Mouse (Mus musculus): Measurements from ENCODE around the gene 9930111J21Rik1.
"Not testable (repeated sequence)": the region's sequence is repeated elsewhere in the genome, so short reads cannot be mapped to it uniquely, and the experiment has no call there.

9930111J21Rik1 gene

DNA sequence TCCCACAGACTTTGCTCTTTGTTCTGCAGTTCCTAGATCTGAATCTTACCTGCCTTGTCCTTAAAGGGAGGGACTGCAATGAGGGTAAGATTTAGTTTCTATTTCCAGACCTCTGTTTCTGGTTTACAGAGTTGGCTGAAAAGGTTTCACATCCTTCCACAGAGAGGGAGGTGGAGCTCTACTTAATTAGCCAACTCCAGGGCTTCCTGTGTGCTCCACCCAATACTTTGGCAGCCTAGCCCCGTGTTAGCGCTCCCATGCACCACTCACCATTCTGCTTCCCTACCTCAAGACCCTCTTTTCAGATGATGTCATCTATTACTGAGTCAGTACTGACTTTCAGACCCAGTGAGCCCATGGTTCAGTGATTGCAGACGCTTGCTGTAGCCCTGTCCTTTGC lies at the start of gene 9930111J21Rik1:
9930111J21Rik1 (minus strand) TSS at position 148 of the 400 bp plus-strand sequence.
- not testable (repeated sequence) for DNase-seq (ENCODE audit: extremely low spot score)

DNA sequence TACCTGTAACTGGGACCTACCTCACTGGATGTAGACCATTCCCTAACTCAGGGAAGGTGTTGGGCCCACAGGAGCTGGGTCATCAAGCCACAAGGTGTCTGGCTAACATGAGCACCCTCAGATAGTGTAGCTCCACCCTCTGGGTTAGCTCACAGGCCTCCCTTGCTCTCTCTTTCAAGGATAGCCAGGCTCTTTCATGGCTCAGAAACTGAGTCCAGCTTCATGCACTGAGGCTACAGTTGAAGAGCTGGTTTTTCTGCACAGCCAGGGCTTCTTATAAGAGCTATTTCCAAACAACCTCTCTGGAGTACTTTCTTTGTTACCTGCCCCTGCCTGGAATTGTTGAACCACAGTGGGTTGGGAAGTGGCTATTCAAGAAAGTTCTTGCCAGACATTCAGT lies 32.9 kb upstream of the 9930111J21Rik1 start:
- DNase-seq (ENCODE audit: extremely low spot score), result not testable (repeated sequence)

GRCm38 (mm10) chr11:49006785-49007184 lies 27.6 kb upstream of the 9930111J21Rik1 start:
- DNase-seq (ENCODE audit: extremely low spot score), result not testable (repeated sequence)

GRCm38 (mm10) chr11:49006317-49006716 lies 27.1 kb upstream of the 9930111J21Rik1 start:
- DNase-seq (ENCODE audit: extremely low spot score), result not testable (repeated sequence)

DNA sequence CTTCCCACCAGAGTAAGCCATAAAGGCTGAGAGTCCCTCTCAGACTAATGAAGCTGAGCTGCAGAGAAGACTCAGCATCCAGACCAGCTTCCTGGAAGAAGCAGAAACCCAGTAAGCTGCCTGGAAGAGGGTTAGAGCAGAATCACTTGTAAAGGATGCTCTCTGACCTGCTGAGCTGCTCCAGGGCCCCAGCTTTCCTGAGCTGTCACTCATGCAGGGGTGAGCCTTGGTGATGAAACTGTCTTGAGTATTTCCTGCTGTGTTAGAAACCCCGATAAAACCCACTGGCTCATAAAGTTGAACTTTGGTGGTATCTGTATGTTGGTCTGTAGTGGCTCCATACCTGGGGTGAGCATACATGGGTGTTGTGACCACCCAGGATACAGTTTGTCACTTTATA lies 21.2 kb upstream of the 9930111J21Rik1 start:
- not testable (repeated sequence) for DNase-seq (ENCODE audit: extremely low spot score)

DNA sequence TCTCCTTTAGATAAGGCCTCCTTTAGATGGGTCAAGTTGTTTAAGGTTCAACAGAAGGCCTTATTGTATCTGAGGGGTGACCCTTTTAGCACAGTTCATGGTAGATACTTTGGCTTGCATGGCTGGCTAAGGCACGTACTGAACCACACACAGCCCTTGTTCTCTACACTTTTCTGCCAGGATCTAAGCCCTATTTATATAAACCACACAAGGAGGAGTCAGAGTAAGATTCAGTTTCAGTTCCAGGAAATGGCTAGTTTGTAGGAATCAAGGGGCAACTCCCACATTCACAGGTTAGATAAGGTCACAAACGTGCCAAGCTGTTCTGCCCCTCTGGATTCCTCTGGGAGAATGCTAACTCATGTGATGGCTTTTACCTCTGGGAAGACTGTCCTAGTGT lies 14.8 kb upstream of the 9930111J21Rik1 start, which contains the start of gene Tgtp1:
Tgtp1 (minus strand) TSS at position 155 of the 400 bp plus-strand sequence.
- DNase-seq (ENCODE audit: extremely low spot score), result not testable (repeated sequence)

- not testable (repeated sequence) for DNase-seq (ENCODE audit: extremely low spot score)
These were observed 14.1 kb upstream of the 9930111J21Rik1 start for GRCm38 (mm10) chr11:48993296-48993695.

DNA sequence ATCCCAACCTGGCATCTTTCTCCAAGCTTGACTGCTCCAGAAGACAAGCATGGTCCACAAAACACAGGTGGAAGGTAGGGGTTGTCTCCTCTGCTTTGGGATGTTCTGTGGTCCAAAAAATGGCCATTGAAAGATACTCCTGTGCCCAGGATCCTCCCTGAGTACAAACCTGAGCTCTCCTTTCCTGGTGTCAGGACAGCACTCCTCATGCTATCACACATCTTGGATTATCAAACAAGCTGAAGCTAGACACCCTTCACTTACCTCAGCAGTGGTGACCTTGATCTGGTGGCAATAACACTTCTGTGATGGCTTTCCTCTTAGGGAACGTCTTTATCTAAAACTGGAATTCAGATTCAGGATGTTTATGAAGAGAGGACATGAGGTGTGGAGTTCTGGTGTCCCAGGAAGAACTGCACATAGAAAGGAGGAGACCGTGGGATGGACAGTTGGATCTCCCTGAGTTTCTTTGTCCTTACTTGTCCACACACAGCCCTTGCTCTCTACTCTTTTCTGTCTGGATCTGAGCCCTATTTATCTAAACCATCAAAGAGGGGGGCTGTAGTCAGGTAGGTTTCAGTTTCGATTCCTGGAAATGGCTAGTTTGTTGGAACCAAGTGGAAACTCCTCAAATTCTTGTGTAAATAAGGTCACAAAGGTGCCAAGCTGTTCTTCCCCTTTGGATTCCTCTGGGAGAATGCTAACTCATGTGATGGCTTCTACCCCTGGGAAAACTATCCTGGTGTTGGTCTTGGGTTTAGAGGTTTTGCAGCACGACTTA lies 12.7 kb upstream of the 9930111J21Rik1 start, which contains the start of gene Gm12185:
Gm12185 (minus strand) TSS at position 487 of the 781 bp plus-strand sequence.
- not testable (repeated sequence) for DNase-seq (ENCODE audit: extremely low spot score)

DNA sequence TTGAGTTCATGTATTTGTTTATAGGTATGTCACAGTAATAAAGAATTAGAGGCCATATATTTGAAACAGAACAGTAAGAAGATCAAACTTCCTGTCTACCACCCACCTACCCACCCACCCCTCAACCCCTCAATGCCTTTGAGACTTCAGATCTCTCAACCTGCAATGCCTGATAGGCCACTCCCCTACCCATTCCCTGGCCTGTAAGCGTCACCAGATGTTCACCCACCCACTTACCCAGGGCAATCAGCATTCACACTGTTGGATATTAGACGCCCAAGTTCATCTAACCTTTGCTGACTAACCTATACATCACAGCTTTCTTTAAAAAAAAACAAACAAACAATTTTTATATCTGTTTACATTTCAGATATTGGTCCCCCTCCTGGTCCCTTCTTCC lies 10.8 kb upstream of the 9930111J21Rik1 start:
- not testable (repeated sequence) for DNase-seq (ENCODE audit: extremely low spot score)

GRCm38 (mm10) chr11:48988219-48988618 lies 9.0 kb upstream of the 9930111J21Rik1 start:
- not testable (repeated sequence) for DNase-seq (ENCODE audit: extremely low spot score)

- DNase-seq (ENCODE audit: extremely low spot score), result not testable (repeated sequence)
These were observed 3.6 kb upstream of the 9930111J21Rik1 start for GRCm38 (mm10) chr11:48982848-48983247.

GRCm38 (mm10) chr11:48980052-48980451 lies 854 bp upstream of the 9930111J21Rik1 start:
- not testable (repeated sequence) for DNase-seq (ENCODE audit: extremely low spot score)

DNA sequence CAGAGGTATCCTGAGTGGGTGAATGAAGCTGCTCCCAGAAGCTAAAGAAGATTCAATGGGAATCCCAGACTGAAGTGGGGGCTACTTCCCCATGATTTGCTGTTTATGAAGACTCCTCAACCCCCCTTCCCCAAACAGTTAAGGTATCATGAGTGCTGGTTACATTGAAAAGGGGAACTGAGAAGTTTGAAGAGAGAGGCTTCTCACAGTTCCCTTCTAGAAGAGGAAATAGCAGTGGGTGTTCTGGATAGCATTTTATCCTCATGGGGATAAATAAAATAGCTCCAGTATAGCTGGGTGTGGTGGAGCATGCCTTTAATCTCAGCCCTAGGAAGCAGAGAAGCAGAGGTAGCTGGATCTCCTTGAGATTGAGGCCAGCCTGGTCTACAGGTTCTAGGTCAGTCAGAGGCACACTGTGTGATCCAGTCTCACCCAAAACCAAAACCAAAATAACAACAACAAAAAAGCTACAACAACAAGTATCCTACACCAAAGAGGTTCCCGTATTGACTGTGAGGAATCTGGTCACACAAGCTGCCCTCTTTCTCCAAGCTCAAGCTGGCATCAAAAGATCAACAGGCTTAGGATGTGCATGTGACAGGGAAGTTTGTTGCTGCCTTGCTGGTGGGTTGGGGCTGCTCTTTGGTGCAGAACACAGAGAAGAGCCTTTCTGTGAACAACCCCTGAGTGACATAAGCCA lies 808 bp downstream of the 9930111J21Rik1 start, which contains the start of gene Olfr56:
Olfr56 (plus strand) TSS at position 650 of the 700 bp plus-strand sequence.
- not testable (repeated sequence) for DNase-seq (ENCODE audit: extremely low spot score)

GRCm38 (mm10) chr11:48974686-48975085 lies 4.5 kb downstream of the 9930111J21Rik1 start:
- DNase-seq (ENCODE audit: extremely low spot score), result not testable (repeated sequence)

DNA sequence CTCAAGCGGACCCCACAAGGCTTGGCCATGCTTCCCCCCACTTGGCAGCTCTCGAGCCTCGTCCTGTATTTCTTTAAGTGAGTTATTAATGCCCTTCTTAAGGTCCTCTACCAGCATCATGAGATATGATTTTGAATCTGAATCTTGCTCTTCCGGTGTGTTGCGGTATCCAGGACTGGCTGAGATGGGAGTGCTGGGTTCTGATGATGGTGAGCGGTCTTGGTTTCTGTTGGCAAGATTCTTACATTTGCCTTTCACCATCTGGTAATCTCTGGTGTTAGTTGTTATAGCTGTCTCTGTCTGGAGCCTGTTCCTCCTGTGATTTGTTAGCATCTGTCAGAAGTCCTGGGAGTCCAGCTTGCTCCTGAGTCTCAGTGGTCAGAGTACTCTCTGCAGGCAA lies 33.1 kb downstream of the 9930111J21Rik1 start, which contains the start of gene Psme2b:
Psme2b (minus strand) TSS at position 101 of the 400 bp plus-strand sequence.
- not testable (repeated sequence) for DNase-seq (ENCODE audit: extremely low spot score)

- not testable (repeated sequence) for DNase-seq (ENCODE audit: extremely low spot score)
These were observed 39.9 kb downstream of the 9930111J21Rik1 start for GRCm38 (mm10) chr11:48939286-48939685.

GRCm38 (mm10) chr11:48935291-48935690 lies 43.9 kb downstream of the 9930111J21Rik1 start:
- not testable (repeated sequence) for DNase-seq (ENCODE audit: extremely low spot score)

GRCm38 (mm10) chr11:48933923-48934322 lies 45.3 kb downstream of the 9930111J21Rik1 start:
- DNase-seq (ENCODE audit: extremely low spot score), result not testable (repeated sequence)

DNA sequence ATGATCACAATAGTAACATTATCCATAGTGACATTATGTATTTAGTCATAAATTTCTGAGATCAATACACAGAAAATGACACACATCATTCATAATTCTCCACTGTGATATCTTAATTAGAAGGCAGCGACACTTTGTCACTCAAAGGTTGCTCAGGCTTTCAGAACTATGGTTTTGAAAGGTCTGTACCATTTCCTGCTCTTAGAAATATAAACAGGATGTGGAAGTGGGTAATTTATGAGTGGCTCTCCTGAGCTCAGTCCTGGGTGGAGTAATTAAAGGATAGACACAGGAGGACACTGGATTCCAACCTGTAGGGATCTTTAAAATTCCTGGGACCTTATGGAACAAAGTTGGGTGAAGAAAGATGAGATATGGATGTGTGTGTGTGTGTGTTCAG lies 45.8 kb downstream of the 9930111J21Rik1 start:
- not testable (repeated sequence) for DNase-seq (ENCODE audit: extremely low spot score)

GRCm38 (mm10) chr11:48928068-48928467 lies 51.1 kb downstream of the 9930111J21Rik1 start:
- not testable (repeated sequence) for DNase-seq (ENCODE audit: extremely low spot score)

DNA sequence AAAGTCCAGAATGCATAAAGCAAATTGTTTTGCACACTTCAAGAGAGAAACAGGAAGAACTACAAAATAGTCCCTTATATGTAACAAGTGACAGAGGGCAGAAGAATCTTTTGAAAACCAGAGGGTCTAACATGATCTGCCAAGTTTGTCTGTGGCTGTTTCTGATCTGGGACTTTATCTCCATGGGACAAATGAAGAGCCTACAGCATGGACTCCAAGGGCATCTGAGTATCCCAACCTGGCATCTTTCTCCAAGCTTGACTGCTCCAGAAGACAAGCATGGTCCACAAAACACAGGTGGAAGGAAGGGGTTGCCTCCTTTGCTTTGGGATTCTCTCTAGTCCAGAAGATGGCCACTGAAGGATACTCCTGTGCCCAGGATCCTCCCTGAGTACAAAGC lies 52.8 kb downstream of the 9930111J21Rik1 start:
- DNase-seq (ENCODE audit: extremely low spot score), result not testable (repeated sequence)

DNA sequence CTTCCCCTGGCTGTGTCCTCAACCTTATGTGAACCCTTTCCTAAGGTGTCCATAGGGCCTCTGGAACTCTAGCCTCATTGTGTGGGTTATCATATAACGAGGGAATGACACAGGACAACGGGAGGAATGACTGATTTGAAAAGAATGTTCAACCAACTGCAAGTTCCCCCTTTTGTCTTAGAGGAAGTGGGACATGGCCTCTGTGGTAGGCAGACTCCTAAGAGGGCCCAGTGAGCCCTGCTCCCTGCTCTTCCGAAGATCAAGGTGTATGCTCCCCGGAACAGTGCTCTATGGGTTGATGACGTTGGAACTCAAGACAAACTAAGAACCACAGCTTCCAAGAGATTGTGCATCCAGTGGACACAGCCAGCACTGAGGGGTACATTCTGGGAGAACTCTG lies 55.4 kb downstream of the 9930111J21Rik1 start:
- not testable (repeated sequence) for DNase-seq (ENCODE audit: extremely low spot score)

All from embryo, embryonic 9.5 days (tissue).